Mouse (Mus musculus) Patski (cell line): ENCODE measurements at regions not wholly inside any gene's neighbourhood (a gene's known extent, or its start where the extent isn't known, plus 50 kb on each side); places are given as distances from the start of the nearest gene placed in this dataset.
A peak's percentile ranks its signal among the peaks of the same experiment; 100 is the strongest.

ENCODE experiments used
- ATAC-seq: fragments of 100-300 bp; one replicate; pipeline ENCODE4 v1.8.0; 2021
- CTCF ChIA-PET: fragments of 350-600 bp; sonication (Branson Sonifier 250); formaldehyde crosslinking; loops from one replicate; lab custom pipeline; 2022; ENCODE audit warnings: inconsistent platforms; lab: Charles Lee
- POLR2A ChIA-PET: fragments of 350-600 bp; sonication (Branson Sonifier 250); formaldehyde crosslinking; loops from one replicate; lab custom pipeline; 2022; ENCODE audit warnings: antibody characterized with exemption, inconsistent platforms; lab: Charles Lee
- DNase-seq: peaks from one replicate; pipeline ENCODE4 v3.0.0-alpha.2; 2011; ENCODE audit warnings: low read depth, low spot score
- H3K27me3 ChIP-seq: fragments of 371-371 bp; one replicate; pipeline ENCODE4 v1.5.1; 2021
- CTCF ChIP-seq: fragments of 100-300 bp; IDR thresholded peaks from one replicate; pipeline ENCODE4 v1.5.1; 2021
- in situ Hi-C: fragments of 300-500 bp; cut with MboI; formaldehyde crosslinking; loops from 3 replicates; pipeline ENCODE4 v1.11.1; 2018; ENCODE audit warnings: low pct_unique_long_range_greater_than_20kb, mixed read lengths

DNA sequence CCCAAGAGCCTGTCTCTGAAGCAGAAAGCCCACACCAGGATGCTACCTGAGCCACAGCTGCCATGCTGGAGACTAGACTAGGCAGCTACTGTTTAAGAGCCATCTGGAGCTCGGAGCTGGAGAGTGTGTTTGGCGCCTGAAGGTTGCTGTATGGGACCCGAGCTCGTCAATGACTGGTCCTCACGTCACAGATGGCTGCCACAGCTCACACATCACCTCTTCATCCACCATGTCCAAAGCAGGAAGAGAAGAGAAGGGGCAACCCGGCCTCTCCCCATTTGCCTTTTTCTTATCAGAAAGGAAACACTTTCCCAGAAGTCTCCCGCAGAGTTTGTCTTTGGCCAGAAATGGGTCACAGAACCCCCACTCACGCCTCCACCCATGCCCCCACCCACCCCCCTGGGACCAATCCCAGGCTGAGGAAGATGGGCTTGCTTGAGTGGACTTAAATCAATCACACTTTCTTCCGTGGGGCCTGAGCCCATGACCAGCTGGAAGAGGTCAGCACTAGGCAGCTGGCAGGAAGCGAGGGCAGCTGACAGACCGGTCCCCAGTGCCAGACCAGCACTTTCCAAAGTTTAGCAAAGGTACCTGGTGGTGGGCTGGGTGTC lies 53.5 kb upstream of the Ptpn1 start:
- in situ Hi-C loops, result no loop called here
- no peaks in the 10 kb centered on the region for H3K27me3 ChIP-seq
- no peak for ATAC-seq
- no peak for DNase-seq
- POLR2A ChIA-PET, result no interaction called here
- CTCF ChIA-PET, result interaction anchor here (1.0 to 2.5 kb wide), 2 partner anchors 13 to 193 kb away, joined by 3 to 11 read pairs; no protein-coding TSS in a partner anchor
- TF ChIP-seq CTCF, result no peak

DNA sequence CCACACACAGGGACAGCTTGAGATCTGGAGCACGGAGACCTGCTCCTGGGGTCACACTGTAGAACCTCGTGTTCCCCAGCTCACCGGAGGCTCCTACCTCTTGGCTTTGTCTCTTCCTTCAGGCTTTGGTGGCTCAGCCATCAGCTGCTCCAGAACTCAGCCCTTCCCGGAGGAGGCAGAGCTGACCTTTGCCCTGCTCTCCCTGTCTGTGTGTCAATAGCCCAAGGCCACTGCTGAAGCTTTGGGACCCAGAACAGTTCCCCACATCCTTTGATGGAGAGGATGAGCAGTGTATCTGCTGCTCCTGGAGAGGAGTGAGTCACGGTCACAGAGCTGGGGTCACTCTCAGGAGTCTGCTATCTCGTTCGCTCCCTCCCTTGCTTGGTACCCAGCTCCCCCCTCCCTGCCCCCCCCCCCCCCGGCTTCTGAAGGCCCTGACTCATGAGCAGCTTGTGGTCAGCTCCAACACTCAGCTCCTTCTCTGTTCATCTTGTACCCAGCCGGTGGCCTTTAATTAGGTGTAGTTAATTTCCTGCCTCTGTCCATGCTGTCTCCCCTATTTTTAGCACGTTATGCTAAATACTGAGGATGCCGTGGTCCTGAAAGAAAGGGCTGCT lies 54.5 kb upstream of the Ptpn1 start:
- no peaks in the 10 kb centered on the region for H3K27me3 ChIP-seq
- in situ Hi-C loops, result no loop called here
- ATAC-seq (no peak), DNase-seq (no peak)
- POLR2A ChIA-PET, result no interaction called here
- TF ChIP-seq CTCF, result no peak
- CTCF ChIA-PET, result interaction anchor here (0.9 to 2.5 kb wide), 7 partner anchors 8 to 197 kb away, joined by 3 to 11 read pairs (median 3); no protein-coding TSS in a partner anchor

DNA sequence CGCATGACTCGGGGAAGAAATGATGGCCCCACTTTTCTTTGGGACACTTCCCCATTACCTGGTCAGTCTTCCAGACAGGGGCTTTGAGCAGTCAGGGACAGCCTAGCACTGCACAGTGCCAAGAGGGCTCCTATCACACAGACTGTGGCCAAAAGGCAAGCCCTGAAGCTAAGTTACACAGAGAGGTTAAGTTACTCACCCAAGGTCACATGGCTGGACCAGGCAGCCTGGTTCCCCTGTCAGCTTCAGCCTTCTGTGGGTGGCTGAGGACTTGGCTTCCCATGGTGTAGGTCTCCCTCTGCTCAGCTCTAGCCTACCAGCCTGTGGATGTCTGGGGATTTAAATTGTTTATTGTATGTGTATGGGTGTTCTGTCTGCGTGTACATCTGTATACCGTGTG lies 59.4 kb upstream of the Ptpn1 start:
- no peaks in the 10 kb centered on the region for H3K27me3 ChIP-seq
- DNase-seq (no peak), ATAC-seq (no peak)
- no peak for TF ChIP-seq CTCF
- ChIA-PET POLR2A (no interaction called here), CTCF (interaction anchor here (1.2 kb wide), 1 partner anchor 9 kb away, joined by 3 read pairs; no protein-coding TSS in a partner anchor)
- in situ Hi-C loops, result no loop called here

DNA sequence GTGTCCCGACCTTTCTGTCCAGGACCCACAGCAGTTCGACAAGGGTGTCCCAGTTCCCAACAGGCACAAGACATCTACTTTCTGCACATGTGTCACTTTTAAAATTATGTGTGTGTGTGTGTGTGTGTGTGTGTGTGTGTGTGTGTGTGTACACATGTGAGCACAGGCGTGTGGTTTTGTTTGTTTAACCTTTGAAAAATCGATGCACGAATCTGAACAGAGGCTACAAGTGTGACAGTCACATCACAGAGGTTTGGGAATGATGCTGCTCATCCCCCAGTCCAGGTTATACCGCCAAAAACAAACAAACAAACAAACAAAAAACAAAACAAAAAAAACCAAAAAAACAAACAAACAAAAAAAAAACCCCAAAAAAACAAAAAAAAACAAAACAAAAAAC lies 61.7 kb upstream of the Ptpn1 start:
- ATAC-seq (no peak), DNase-seq (no peak)
- POLR2A ChIA-PET, result interaction anchor here (0.6 kb wide), 1 partner anchor 71 kb away, joined by 5 read pairs; no protein-coding TSS in a partner anchor
- in situ Hi-C loops, result no loop called here
- no peak for TF ChIP-seq CTCF
- no peaks in the 10 kb centered on the region for H3K27me3 ChIP-seq
- CTCF ChIA-PET, result interaction anchor here (0.7 to 0.9 kb wide), 2 partner anchors 24 to 25 kb away, joined by 3 read pairs; no protein-coding TSS in a partner anchor

DNA sequence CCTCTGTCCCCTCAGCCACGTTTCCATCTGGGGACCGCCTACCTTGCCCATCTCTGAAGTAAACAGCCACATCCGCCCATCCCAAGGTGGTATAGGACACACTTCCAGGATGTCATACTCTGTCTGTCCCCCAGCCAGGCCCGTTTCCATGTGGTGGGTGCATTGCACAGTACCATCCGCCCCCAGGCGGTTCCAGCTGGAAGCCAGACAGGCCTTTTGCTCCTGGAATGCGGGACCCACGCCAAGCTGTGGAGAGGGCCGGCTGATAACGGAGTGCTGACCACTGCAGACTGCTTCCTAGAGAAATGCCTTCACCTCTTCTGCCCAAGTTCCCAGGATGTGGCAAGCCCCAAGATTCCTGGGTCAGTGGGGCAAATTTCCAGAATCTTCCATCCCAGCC lies 65.1 kb upstream of the Ptpn1 start:
- DNase-seq, result peak; percentile 71
- ChIA-PET POLR2A (no interaction called here), CTCF (interaction anchor here (1.4 to 1.7 kb wide), 2 partner anchors 11 to 186 kb away, joined by 5 to 8 read pairs; no protein-coding TSS in a partner anchor)
- no peak for TF ChIP-seq CTCF
- peak; percentile 68 for ATAC-seq
- no peaks in the 10 kb centered on the region for H3K27me3 ChIP-seq
- in situ Hi-C loops, result no loop called here

DNA sequence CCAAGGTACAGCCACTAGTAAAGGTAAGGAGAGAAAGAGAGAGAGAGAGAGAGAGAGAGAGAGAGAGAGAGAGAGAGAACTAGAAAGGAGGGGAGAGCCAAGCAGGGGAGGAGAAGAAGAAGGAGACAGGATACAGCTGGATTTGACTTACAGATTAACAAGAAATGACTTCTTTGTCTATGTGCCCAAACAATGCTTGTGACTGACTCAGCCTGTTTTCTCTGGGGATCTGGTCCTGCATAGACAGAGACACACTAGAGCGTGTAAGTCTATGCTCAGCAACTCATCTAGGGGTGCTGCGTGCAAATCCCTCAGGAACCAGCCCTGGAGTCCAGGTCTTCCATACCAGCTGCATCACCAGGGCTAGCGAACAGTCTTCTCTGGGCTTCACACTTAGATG lies 66.3 kb upstream of the Ptpn1 start:
- ATAC-seq (no peak), DNase-seq (no peak)
- ChIA-PET CTCF (no interaction called here), POLR2A (interaction anchor here (1.0 kb wide), 1 partner anchor 9 kb away, joined by 5 read pairs; no protein-coding TSS in a partner anchor)
- TF ChIP-seq CTCF, result no peak
- in situ Hi-C loops, result no loop called here
- H3K27me3 ChIP-seq, result no peaks in the 10 kb centered on the region

DNA sequence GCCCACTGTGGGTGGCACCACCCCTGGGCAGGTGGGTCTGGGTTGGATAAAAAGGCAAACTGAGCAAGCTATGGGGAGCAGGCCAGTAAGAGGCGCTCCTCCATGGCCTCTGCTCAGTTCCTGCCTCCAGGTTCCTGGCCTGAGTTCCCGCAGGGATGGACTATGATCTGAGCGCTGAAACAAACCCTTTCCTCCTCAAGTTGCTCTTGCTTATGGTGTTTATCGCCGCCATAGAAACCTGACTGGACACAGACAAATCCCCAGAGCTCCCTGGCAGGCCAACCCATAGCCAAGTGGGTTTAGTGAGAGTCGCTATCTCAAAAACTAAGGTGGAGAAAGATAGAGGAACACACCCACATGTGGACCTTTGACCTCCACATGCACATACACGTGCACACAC lies 67.2 kb upstream of the Ptpn1 start:
- H3K27me3 ChIP-seq, result no peaks in the 10 kb centered on the region
- ChIA-PET CTCF (interaction anchor here (0.7 to 1.2 kb wide), 2 partner anchors 14 to 24 kb away, joined by 3 read pairs; no protein-coding TSS in a partner anchor), POLR2A (no interaction called here)
- TF ChIP-seq CTCF, result no peak
- ATAC-seq, result no peak
- in situ Hi-C loops, result no loop called here
- DNase-seq, result no peak

DNA sequence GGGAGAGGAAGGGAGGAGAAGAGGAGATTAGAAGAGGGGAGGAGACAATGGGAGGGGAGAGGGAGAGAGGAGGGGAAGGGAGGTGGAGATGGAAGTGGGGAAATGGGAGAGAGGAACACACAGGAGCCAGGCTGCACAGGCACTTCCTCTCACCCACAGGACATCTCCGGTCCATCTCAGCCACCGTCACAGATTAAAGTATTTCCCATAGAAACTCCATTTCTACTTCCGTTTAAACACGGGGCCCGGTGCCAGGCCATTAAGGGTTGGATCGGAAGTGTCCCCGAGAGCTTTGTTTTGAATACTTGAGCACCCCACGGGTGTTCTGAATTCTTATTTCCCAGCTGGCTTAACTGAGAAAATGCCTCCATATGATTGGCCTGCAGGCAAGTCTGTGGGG lies 67.6 kb upstream of the Ptpn1 start:
- ChIA-PET POLR2A (no interaction called here), CTCF (interaction anchor here (0.7 to 1.2 kb wide), 2 partner anchors 13 to 24 kb away, joined by 3 read pairs; no protein-coding TSS in a partner anchor)
- H3K27me3 ChIP-seq, result no peaks in the 10 kb centered on the region
- in situ Hi-C loops, result no loop called here
- ATAC-seq, result no peak
- no peak for TF ChIP-seq CTCF
- DNase-seq, result no peak

DNA sequence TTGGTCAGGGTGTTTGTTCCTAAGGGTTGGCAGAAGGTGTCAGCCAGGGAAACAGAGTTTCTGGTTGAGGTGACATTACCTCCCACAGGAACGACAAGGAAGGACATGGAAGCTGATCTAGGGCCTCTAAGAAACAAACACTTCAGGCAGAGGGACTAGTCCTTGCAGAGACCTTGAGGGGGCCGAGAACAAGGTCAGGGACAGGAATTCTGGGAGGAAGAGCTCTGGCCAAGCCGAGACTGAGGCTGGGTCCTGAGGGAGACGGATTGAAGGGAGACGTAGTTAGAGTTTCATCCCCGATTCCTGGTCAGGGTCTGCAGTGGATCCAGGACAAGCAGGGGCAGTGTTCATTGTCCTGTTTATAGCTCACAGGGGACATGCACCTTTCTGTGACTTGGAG lies 68.2 kb upstream of the Ptpn1 start:
- in situ Hi-C loops, result no loop called here
- ChIA-PET CTCF (interaction anchor here (1.2 kb wide), 1 partner anchor 13 kb away, joined by 3 read pairs; no protein-coding TSS in a partner anchor), POLR2A (no interaction called here)
- no peaks in the 10 kb centered on the region for H3K27me3 ChIP-seq
- ATAC-seq (no peak), DNase-seq (no peak)
- no peak for TF ChIP-seq CTCF

DNA sequence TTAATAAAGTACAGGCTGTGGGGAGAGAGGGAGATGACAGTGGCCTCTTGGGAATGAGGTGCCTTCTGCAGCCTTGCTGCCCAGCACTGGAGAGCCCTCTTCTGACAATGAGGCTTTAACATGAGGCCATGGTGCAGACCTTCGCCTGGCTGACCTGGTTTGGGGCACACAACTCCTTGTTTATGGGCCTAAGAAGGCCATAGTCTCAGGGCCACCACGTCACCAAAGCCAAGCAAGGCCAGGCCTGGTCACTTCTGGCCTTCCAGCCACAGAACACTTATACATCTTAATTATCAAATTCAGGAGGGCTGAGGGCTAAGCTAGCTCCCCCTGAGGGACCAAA lies 70.7 kb upstream of the Ptpn1 start:
- ATAC-seq, result no peak
- no peak for TF ChIP-seq CTCF
- CTCF ChIA-PET, result interaction anchor here (0.9 to 2.2 kb wide), 3 partner anchors 10 to 180 kb away, joined by 3 to 5 read pairs (median 4); no protein-coding TSS in a partner anchor
- no peak for DNase-seq
- no peaks in the 10 kb centered on the region for H3K27me3 ChIP-seq
- POLR2A ChIA-PET, result no interaction called here
- in situ Hi-C loops, result no loop called here
